Mouse (Mus musculus) mouse embryonic stem cell (cell line): ENCODE measurements around the gene Ccdc188.

ENCODE experiments used
- in situ Hi-C, 2 experiments: fragments of 300-500 bp; cut with MboI; formaldehyde crosslinking; loops; 1 replicate in 1 of 2; 3 replicates in 1 of 2; pipeline ENCODE4 v1.14.3; 2019 to 2020; ENCODE audit warnings: low sequenced_read_pairs in 2 of 2, low pct_unique_long_range_greater_than_20kb in 1 of 2, mixed read lengths in 1 of 2; ENCODE audit not compliant: unreplicated experiment in 1 of 2

Ccdc188 gene

GRCm38 (mm10) chr16:18252736-18253135 is 35.1 kb downstream of the Ccdc188 start:
- in situ Hi-C loops, result loop anchor here in 1 of 2 experiments (25.0 kb wide), 1 partner anchor 1365 kb away; the partner anchor contains the start of gene Ppm1f

GRCm38 (mm10) chr16:18253866-18254265 is 36.2 kb downstream of the Ccdc188 start:
- in situ Hi-C loops, result loop anchor here in 1 of 2 experiments (25.0 kb wide), 1 partner anchor 1367 kb away; the partner anchor contains the start of gene Ppm1f

- in situ Hi-C loops, result loop anchor here in 1 of 2 experiments (25.0 kb wide), 1 partner anchor 1371 kb away; the partner anchor contains the start of gene Ppm1f
Measured at GRCm38 (mm10) chr16:18258221-18258620, 40.5 kb downstream of the Ccdc188 start, which contains the start of gene Gm49776. Gm49776 (minus strand) TSS chr16:18258321.

- in situ Hi-C loops, result loop anchor here in 1 of 2 experiments (10.0 to 25.0 kb wide), 2 partner anchors 480 to 1378 kb away; partner anchors contain the start of gene Ppm1f
Measured at GRCm38 (mm10) chr16:18265024-18265423, 47.3 kb downstream of the Ccdc188 start.

GRCm38 (mm10) chr16:18268182-18268581 is 50.5 kb downstream of the Ccdc188 start:
- in situ Hi-C loops, result loop anchor here in 1 of 2 experiments (10.0 to 25.0 kb wide), 2 partner anchors 483 to 1381 kb away; partner anchors contain the start of gene Ppm1f
